Mouse (Mus musculus) kidney, postnatal 10 days (tissue): Measurements from ENCODE around the gene Sult1a1.
A peak's percentile ranks its signal among the peaks of the same experiment; 100 is the strongest.

Experiments
- DNase-seq: peaks from one replicate; pipeline ENCODE4 v3.0.0; 2021; ENCODE audit warnings: mixed read lengths

Gene Sult1a1

GRCm38 (mm10) chr7:126676207-126676606 lies at the start of gene Sult1a1:
Sult1a1 (minus strand) TSS chr7:126676432.
- peak; percentile 61 for DNase-seq

- no peak for DNase-seq
Measured at GRCm38 (mm10) chr7:126725667-126726066, 49.4 kb upstream of the Sult1a1 start.

GRCm38 (mm10) chr7:126725077-126725476 lies 48.8 kb upstream of the Sult1a1 start:
- no peak for DNase-seq

- DNase-seq = no peak
Measured at GRCm38 (mm10) chr7:126721635-126722034, 45.4 kb upstream of the Sult1a1 start.

GRCm38 (mm10) chr7:126718787-126719337 lies 42.6 kb upstream of the Sult1a1 start:
- no peak for DNase-seq

- no peak for DNase-seq
Measured at GRCm38 (mm10) chr7:126717566-126717965, 41.3 kb upstream of the Sult1a1 start.

- no peak for DNase-seq
Measured at GRCm38 (mm10) chr7:126715679-126716078, 39.4 kb upstream of the Sult1a1 start.

- no peak for DNase-seq
Measured at GRCm38 (mm10) chr7:126711910-126712309, 35.7 kb upstream of the Sult1a1 start.

GRCm38 (mm10) chr7:126710266-126710665 lies 34.0 kb upstream of the Sult1a1 start:
- DNase-seq = no peak

GRCm38 (mm10) chr7:126708175-126708952 lies 32.1 kb upstream of the Sult1a1 start:
- DNase-seq = no peak

GRCm38 (mm10) chr7:126707442-126708174 lies 31.4 kb upstream of the Sult1a1 start, which contains the start of gene Coro1a:
Coro1a (minus strand) TSS chr7:126707787.
- DNase-seq = no peak

GRCm38 (mm10) chr7:126704121-126704980 lies 28.1 kb upstream of the Sult1a1 start:
- DNase-seq = peak; percentile 82

- no peak for DNase-seq
Measured at GRCm38 (mm10) chr7:126703757-126704077, 27.5 kb upstream of the Sult1a1 start.

- DNase-seq = no peak
Measured at GRCm38 (mm10) chr7:126702861-126703756, 26.9 kb upstream of the Sult1a1 start.

- no peak for DNase-seq
Measured at GRCm38 (mm10) chr7:126702358-126702757, 26.1 kb upstream of the Sult1a1 start.

GRCm38 (mm10) chr7:126701559-126702357 lies 25.5 kb upstream of the Sult1a1 start:
- DNase-seq = no peak

- DNase-seq = peak; percentile 95
Measured at GRCm38 (mm10) chr7:126701070-126701469, 24.8 kb upstream of the Sult1a1 start.

- no peak for DNase-seq
Measured at GRCm38 (mm10) chr7:126700063-126701015, 24.1 kb upstream of the Sult1a1 start.

- no peak for DNase-seq
Measured at GRCm38 (mm10) chr7:126697838-126698237, 21.6 kb upstream of the Sult1a1 start.

GRCm38 (mm10) chr7:126696886-126697285 lies 20.7 kb upstream of the Sult1a1 start:
- DNase-seq = no peak
